Mouse (Mus musculus): Measurements from ENCODE around the gene Bcas2.
"Not testable (repeated sequence)": the region's sequence is repeated elsewhere in the genome, so short reads cannot be mapped to it uniquely, and the experiment has no call there.

The Bcas2 gene

DNA sequence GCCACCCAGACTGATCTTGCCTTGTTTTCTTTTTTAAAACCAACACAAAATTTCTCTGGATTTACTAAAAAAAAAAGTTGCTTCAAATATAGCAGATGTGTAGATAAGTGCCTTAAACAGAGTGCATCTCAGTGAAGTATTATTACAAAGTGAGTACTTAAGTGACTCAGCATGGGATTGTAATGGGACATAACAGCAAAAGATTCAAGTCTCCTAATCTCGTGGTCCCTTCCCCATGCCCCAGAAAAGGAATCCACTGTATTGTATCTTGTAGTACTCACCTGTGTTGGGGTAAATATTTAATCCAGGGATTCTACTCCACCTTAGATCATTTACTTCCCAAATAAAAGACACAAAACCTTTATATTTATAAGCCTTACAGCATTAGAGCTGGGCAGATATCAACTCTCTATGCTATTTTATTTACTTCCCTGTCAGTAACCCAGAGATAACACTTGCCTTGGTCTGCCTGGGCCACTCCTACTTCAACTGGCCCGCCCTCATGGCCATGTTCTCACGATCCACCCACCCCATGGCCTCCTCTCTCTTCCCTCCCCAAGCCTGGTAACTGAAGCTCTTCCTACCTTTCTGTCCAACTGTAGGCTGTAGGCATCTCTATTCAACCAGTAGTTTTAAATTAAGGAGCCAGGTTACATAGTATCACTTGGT, 12.1 kb upstream of the Bcas2 start:
- DNase-seq (ENCODE audit: low read depth, low spot score) = no peak

GRCm38 (mm10) chr3:103169771-103170170, 1.7 kb upstream of the Bcas2 start:
- peak; percentile 62 for DNase-seq (ENCODE audit: low read depth, low spot score)

DNA sequence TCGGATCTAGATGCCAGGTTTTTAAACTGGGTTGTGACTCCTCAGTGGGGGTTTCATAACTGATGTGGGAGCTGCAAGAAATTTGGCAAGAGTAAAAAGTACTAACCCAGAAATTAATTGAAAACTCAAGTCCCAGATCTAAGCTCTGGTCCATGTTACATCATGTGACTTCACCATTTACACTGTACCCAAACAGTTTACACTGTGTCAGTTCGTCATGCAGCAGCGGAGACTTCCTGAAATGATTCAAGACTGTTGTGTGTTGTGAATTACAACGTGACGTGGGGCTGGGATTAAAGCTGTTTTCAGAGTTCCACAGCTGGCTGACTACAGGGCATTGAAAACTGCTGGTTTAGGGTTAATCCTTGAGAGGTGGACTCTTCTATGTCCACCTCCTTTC, 1.2 kb downstream of the Bcas2 start:
- no peak for DNase-seq (ENCODE audit: low read depth, low spot score)

DNA sequence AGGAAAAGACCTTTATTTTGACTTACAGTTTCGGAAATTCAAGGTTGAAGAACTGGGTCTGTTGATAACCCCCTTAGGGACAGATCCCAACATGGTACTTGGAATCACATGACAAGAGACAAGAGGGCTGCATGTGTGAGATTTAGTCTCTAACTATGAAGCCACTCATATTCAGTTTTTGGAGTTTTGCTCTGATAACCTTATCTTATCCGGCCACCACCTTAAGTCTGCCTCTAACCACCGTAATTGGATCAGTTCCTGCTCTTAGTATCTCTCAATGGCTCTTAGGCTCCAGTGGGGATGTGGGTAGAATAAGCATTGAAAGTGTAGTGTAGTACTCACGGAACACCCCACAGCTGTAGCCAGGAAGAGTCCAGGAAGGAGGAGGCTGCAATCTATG, 5.3 kb downstream of the Bcas2 start:
- DNase-seq (ENCODE audit: low read depth, low spot score) = no peak

- no peak for DNase-seq (ENCODE audit: low read depth, low spot score)
Observed at GRCm38 (mm10) chr3:103179527-103179926, 8.1 kb downstream of the Bcas2 start.

DNA sequence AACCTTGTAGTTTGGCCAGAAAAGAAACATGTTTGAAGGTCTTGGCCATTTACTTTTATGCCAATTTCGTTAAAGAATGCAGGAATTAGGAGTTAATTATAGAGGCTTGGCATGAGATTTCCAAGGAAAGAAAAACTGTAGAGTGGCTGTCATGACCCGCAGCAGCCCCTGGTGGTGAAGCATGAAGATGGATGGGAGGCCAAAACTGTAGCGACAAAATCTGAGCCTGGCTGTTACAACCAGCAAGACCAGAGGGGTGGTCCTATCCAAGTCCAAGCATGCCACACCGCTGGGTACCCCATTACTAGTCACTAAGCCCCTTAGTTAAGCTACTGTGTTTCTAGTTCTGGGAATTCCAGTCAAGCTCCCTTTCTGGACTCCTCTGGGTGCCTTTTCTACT, 9.7 kb downstream of the Bcas2 start:
- no peak for DNase-seq (ENCODE audit: low read depth, low spot score)

- no peak for DNase-seq (ENCODE audit: low read depth, low spot score)
Observed at GRCm38 (mm10) chr3:103182821-103183220, 11.4 kb downstream of the Bcas2 start.

- not testable (repeated sequence) for DNase-seq (ENCODE audit: low read depth, low spot score)
Observed at GRCm38 (mm10) chr3:103184467-103184866, 13.0 kb downstream of the Bcas2 start.

DNA sequence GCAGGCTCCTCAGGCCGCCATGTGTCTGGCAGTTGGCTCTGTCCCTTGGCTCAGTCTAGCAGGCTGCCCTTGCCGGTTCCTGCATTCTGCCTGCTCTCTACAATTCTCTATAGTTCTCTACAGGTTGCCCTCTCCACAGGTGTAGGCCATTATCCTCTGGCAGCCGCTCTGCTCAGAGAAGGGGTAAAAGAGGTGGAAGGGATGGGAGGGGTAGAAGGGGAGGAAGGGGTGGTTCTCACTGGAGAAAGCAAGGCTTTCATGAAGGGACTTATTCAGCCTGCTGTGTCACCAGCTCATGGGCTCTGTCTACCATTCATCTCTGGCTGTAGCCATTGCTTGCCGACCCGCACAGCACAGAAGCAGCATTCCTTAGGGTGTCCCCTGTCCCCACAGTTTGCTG, 17.0 kb downstream of the Bcas2 start:
- DNase-seq (ENCODE audit: low read depth, low spot score) = no peak

DNA sequence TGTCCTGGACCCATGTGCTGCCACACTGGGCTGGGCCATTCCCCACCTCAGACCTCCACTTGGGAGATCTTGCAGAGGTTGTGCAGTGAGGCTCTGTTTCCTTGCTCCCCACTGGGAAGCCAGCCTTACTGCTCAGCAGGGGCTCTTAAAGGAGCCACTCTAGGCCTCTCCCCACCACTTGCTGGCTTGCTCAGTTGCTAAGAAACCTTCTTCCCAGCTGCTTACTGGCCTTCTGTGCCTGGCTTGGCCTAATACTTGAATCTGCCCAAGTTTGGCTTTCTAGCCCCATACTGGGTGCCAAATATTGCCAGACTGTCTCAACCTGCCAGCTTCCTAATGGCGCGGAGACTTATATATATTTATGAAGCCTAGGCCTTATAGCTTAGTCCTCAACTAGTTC, 17.4 kb downstream of the Bcas2 start:
- no peak for DNase-seq (ENCODE audit: low read depth, low spot score)

DNA sequence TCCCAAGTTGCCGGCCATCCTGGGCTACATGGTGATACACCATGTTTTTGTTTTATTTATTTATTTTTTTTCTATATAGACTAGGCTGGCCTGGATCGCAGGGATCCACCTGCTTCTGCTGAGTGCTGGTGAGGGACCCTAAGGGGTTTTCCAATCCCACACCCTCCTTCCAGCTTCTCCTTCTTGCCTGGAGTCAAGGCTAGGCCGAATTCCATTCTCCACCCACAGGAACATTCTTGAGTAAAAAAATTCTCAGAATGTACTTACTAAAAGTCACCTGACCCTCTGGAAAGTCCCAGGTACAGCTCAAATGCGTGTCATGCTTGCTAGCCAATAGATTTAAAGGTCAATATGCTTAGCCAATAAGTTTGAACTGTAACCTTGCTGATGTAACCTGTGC, 20.7 kb downstream of the Bcas2 start:
- no peak for DNase-seq (ENCODE audit: low read depth, low spot score)

DNA sequence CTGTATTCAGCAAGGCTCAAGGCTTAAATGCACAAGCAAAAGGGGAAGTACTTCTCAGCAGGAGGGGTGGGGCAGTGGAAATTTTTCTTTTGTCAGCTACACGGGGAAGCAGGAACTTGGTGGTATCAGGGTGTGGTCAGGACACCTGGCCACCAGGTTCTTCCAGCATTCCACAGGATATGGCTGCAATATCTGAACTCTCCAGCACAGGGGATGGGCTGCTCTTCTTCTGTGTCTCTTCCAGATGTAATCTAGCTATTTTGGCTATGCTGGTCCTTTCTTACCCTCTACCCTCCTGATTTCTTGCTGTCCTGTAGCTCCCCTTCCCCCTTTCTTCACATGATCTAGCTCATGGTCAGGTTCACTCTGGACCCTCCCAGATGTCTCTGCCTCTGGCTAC, 21.7 kb downstream of the Bcas2 start:
- no peak for DNase-seq (ENCODE audit: low read depth, low spot score)

- no peak for DNase-seq (ENCODE audit: low read depth, low spot score)
Observed at GRCm38 (mm10) chr3:103196320-103196823, 24.9 kb downstream of the Bcas2 start.

- DNase-seq (ENCODE audit: low read depth, low spot score) = no peak
Observed at GRCm38 (mm10) chr3:103199386-103199785, 27.9 kb downstream of the Bcas2 start.

GRCm38 (mm10) chr3:103201105-103201504, 29.6 kb downstream of the Bcas2 start:
- DNase-seq (ENCODE audit: low read depth, low spot score) = not testable (repeated sequence)

DNA sequence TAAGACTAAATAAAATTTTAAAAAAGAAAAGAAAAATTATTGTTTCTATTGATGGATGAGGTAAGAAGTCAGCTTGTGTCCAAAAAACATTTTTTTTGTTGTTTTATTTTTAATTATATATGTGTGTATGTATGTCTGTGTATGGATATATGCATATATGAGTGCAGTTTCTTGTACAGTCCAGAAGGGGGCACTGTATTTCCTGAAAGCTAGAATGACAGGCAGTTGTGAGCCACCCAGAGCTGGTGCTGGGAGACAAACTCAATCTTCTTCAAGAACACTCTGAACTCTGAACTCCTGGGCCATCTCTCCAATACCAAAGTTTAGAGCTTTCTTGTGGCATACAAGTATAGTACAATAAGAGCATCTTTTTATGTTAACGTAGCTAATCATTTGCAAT, 32.1 kb downstream of the Bcas2 start:
- DNase-seq (ENCODE audit: low read depth, low spot score) = no peak

DNA sequence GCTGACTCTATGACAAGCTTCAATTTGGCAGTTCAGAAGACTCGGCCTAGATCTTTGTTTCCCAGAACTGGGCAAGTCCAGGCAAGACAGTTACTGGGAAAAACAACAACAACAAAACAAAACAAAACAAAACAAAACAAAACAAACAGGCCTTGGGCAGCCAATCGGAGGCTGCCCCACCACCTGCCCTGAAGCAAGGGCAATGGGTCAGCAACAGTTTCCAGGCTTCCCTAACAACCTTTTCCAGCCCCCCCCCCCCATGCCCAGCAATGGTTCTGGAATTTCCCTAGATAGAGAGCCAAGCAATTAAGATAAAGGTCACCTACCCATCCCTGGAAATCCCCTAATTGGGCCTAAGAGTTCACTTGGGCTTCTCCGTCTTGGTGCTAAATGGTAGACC, 33.0 kb downstream of the Bcas2 start:
- no peak for DNase-seq (ENCODE audit: low read depth, low spot score)

DNA sequence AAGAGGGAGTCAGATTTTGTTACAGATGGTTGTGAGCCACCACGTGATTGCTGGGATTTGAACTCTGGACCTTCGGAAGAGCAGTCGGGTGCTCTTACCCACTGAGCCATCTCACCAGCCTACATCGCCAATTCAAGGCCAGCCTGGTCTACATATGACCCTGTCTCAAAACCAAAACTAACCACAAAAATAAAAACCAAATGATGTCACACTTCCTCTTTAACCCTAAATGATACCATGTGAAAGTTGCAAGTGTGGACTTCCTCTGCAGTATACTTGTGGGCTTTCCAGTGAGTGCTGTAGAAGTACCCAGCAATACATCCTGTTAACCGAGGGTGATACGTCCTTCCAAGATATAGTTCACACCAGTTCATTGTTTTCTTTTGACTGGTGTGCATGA, 34.9 kb downstream of the Bcas2 start:
- peak; percentile 16 for DNase-seq (ENCODE audit: low read depth, low spot score)

DNA sequence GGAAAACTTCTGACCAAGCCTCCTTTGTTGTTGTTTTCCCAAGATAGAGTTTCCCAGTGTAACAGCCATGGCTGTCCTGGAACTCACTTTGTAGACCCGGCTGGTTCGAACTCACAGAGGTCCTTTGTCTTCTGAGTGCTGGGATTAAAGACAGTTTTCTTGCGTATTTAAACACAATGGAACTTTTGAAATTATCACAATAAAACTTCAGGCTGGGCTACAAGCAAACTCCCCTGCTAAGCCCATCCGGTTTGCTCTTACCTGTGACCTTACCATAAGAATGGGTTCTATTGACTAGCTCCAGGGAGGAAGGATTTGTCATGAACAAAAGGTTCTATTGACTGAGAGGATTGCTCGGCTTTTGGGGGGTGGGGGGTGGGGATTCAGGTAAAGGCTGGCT, 36.3 kb downstream of the Bcas2 start:
- DNase-seq (ENCODE audit: low read depth, low spot score) = no peak

DNA sequence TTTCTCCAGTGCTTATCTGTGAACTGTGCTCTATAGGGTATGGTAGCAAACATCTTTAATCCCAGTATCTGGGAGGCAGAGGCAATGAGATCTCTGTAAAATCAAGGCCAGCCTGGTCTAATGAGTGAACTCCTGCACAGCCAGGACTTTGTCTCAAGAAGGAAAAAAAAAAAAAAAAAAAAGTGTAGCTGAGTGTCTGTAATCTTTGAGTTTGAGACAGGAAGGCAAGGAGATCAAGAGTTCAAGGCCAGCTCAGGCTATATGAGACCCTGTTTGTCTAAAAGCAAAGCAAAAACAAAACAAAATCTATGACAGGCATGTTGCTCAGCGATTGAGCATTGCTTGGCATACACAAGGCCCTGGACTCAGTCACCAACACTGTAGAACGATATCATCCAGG, 36.8 kb downstream of the Bcas2 start:
- DNase-seq (ENCODE audit: low read depth, low spot score) = no peak

- no peak for DNase-seq (ENCODE audit: low read depth, low spot score)
Observed at GRCm38 (mm10) chr3:103211101-103211500, 39.6 kb downstream of the Bcas2 start.

DNA sequence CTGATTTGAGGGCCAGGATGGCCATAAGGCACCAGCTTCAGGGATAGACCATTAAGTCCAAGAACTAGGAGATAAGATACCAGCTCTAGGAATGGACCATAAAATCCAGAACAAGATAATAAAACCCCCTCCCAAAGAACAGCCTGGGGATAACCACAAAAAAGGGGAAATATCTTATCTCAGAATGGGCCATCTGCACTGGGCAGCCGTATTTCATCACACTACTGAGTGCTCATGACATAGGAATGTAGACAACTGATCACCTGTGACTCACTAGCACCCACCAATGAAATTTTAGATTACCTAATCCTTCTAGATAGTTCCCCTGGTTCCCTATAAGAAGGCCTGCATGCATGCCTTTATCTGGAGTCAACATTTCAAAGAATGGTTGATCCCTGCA, 40.7 kb downstream of the Bcas2 start:
- no peak for DNase-seq (ENCODE audit: low read depth, low spot score)

- peak; percentile 17 for DNase-seq (ENCODE audit: low read depth, low spot score)
Observed at GRCm38 (mm10) chr3:103213537-103213936, 42.1 kb downstream of the Bcas2 start.
